Mouse (Mus musculus) ES-Bruce4 (cell line): Measurements from ENCODE around the gene Arhgap45.

Experiments used
- CTCF ChIP-seq: IDR thresholded peaks from one replicate; pipeline ENCODE4 v1.8.1; 2011; ENCODE audit warnings: low read depth, low read length
- EP300 ChIP-seq: IDR thresholded peaks from 2 replicates; pipeline ENCODE4 v1.6.1; 2011; ENCODE audit warnings: low read depth, low read length; ENCODE audit not compliant: insufficient read depth
- POLR2A ChIP-seq: IDR thresholded peaks from one replicate; pipeline ENCODE4 v1.8.1; 2011; ENCODE audit warnings: low read length; ENCODE audit not compliant: insufficient read depth

GRCm38 (mm10) chr10:80063104-80063503, 46.7 kb downstream of the Arhgap45 start:
- TF ChIP-seq CTCF (no peak), EP300 (no peak), POLR2A (no peak)
